Mouse (Mus musculus): ENCODE results near the gene Tas1r2. TPM values are rescaled to one million over a fixed set of nuclear protein-coding genes. Genes with fewer than 3 reads are reported as not detected.

Gene Tas1r2
- total RNA-seq, 2 experiments from 2014 or later = not detected

GRCm38 (mm10) chr4:139636373-139636772 lies 17.0 kb upstream of the Tas1r2 start:
- intact Hi-C loops (cut with DNase I) = loop anchor here (2.0 kb wide), 2 partner anchors 26 to 166 kb away; no protein-coding TSS in a partner anchor
- DNase-seq (ENCODE audit: low spot score in 2 of 2) = peak; percentile 59 to 62

- DNase-seq (ENCODE audit: low spot score in 2 of 2) = no peak
- intact Hi-C loops (cut with DNase I) = loop anchor here (2.0 kb wide), 2 partner anchors 27 to 167 kb away; no protein-coding TSS in a partner anchor
Measured at GRCm38 (mm10) chr4:139637847-139638246, 15.5 kb upstream of the Tas1r2 start.

GRCm38 (mm10) chr4:139638356-139638755 lies 15.0 kb upstream of the Tas1r2 start:
- intact Hi-C loops (cut with DNase I) = no loop called here
- DNase-seq (ENCODE audit: low spot score in 2 of 2) = no peak

GRCm38 (mm10) chr4:139639801-139640200 lies 13.5 kb upstream of the Tas1r2 start:
- intact Hi-C loops (cut with DNase I) = no loop called here

DNA sequence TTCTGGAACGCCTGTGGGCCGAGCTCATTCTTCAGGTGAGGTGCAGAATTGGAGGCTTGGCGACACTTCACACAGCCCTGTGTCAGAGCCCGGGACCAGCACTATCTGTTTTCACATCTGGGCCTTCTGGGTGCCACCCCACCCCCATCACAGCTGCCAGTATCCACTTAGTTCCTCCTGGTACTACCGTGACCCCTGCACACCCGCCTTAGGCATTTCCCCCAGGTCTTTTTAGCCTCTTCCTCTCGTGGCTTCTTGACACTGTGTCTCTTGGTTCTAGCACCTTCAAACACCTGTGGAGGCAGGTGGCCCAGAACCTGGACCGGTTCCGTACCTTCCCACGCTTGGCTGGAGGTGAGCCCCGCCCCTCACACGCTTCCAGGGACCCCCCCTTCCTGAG lies 13.0 kb upstream of the Tas1r2 start:
- no peak for DNase-seq (ENCODE audit: low spot score in 2 of 2)
- intact Hi-C loops (cut with DNase I) = no loop called here

More at GRCm38 (mm10) chr4:139639801-139640200, 13.5 kb upstream of the Tas1r2 start:
- no peak for DNase-seq (ENCODE audit: low spot score in 2 of 2)

DNA sequence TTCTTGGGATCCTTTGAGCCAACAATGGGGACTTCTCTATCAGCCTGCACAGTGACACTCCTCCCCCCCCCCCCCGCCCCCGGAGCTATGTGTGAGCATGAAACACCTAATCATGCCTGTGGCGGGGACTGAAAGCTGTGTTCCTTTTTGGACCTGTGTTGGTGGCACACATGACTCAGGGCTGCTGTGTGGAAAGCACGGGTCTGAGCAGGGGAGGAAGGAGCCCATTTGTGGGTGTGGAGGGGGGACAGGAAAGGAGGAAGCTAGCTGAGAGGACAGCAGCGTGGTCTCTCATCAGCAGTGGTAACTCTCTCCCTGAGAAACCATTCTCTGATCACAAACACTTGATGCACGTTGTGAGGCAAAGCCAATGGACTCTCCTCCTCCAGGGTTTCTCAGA lies 12.6 kb upstream of the Tas1r2 start:
- intact Hi-C loops (cut with DNase I) = no loop called here
- DNase-seq (ENCODE audit: low spot score in 2 of 2) = no peak

- no peak for DNase-seq (ENCODE audit: low spot score in 2 of 2)
- intact Hi-C loops (cut with DNase I) = no loop called here
Measured at GRCm38 (mm10) chr4:139641829-139642425, 11.4 kb upstream of the Tas1r2 start.

- peak; percentile 67 to 75 for DNase-seq (ENCODE audit: low spot score in 2 of 2)
- intact Hi-C loops (cut with DNase I) = loop anchor here (2.0 kb wide), 2 partner anchors 27 to 213 kb away; no protein-coding TSS in a partner anchor
Measured at GRCm38 (mm10) chr4:139643972-139644371, 9.4 kb upstream of the Tas1r2 start.

GRCm38 (mm10) chr4:139646916-139647315 lies 6.4 kb upstream of the Tas1r2 start:
- no peak for DNase-seq (ENCODE audit: low spot score in 2 of 2)

GRCm38 (mm10) chr4:139650086-139650743 lies 3.1 kb upstream of the Tas1r2 start:
- DNase-seq (ENCODE audit: low spot score in 2 of 2) = no peak
- intact Hi-C loops (cut with DNase I) = no loop called here

More at GRCm38 (mm10) chr4:139646916-139647315, 6.4 kb upstream of the Tas1r2 start:
- intact Hi-C loops (cut with DNase I) = no loop called here

- DNase-seq (ENCODE audit: low spot score in 2 of 2) = no peak
- intact Hi-C loops (cut with DNase I) = no loop called here
Measured at GRCm38 (mm10) chr4:139650907-139651306, 2.4 kb upstream of the Tas1r2 start.

DNA sequence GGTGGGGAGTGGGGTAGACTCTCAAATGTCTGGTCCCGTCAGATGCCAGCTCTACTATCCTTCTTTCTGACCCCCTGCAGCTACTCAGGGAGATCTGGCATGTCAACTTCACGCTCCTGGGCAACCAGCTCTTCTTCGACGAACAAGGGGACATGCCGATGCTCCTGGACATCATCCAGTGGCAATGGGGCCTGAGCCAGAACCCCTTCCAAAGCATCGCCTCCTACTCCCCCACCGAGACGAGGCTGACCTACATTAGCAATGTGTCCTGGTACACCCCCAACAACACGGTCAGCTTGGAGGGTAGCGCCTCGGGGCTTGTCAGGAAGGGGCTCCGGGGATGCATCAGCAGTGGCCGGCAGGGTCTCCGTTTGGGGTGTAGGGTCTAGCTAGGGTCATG lies 8.6 kb downstream of the Tas1r2 start:
- DNase-seq (ENCODE audit: low spot score in 2 of 2) = no peak
- intact Hi-C loops (cut with DNase I) = no loop called here

DNA sequence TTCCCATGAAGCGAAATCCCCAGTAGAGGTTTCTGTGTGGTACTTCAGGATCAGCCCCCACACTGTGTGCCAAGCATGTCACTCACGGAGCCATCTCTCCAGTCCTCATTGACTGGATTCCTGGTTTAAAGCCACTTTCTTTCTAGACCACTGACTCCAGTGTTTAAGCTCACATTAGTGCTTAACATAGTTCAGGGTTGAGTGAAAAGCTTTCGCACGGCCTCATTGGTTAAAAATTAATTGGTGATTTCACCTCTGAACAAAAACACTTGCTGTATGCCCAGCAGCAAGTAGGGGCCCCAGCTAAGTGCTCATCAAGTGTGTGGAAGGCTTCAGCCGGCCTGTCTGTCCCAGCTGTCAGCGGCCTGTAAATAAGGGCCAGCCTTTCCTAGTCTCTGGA lies 14.3 kb downstream of the Tas1r2 start:
- intact Hi-C loops (cut with DNase I) = no loop called here
- no peak for DNase-seq (ENCODE audit: low spot score in 2 of 2)

DNA sequence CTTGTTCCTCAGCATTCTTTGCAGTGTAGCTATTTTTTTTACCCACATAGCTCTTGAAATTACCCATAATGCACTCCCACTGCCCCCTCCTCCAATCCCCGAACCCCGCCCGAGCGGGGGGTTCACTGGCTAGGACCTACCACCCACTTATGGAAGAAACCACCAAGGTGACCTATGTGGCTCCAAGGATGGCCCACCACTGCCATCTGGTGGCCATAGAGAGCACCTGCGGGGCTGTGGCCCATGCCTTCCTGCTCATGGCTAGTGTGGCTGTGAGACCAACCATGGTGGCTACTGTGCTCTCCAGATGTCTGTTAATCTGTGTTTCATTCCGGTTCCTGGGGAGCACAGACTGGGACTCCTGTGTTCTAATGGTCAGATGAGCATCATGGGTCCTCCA lies 16.5 kb downstream of the Tas1r2 start:
- intact Hi-C loops (cut with DNase I) = loop anchor here (2.0 to 10.0 kb wide), 2 partner anchors 25 to 315 kb away; no protein-coding TSS in a partner anchor
- peak; percentile 19 to 41 for DNase-seq (ENCODE audit: low spot score in 2 of 2)

- no peak for DNase-seq (ENCODE audit: low spot score in 2 of 2)
- intact Hi-C loops (cut with DNase I) = loop anchor here (10.0 kb wide), 1 partner anchor 309 kb away; no protein-coding TSS in a partner anchor
Measured at GRCm38 (mm10) chr4:139675696-139676095, 22.4 kb downstream of the Tas1r2 start.

GRCm38 (mm10) chr4:139683728-139684638 lies 30.6 kb downstream of the Tas1r2 start:
- intact Hi-C loops (cut with DNase I) = loop anchor here (1.0 kb wide), 1 partner anchor 174 kb away; no protein-coding TSS in a partner anchor
- no peak for DNase-seq (ENCODE audit: low spot score in 2 of 2)

DNA sequence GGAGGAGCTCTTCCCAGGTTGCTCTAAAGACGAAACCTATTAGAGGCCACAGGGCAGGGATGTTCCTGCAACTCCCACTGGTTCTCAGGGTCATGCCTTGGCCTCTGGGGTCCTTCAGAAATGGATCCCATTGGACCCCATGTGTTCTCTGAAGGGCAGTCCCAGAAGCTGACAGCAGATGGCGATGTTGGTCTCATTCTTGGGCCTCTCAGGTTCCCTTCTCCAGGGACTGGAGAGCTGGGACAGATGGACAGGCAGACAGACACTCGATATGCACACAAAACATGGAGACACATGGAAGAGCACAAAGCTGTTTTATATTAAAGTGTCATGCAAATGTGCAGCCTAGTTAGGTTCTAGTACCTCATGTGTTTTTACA lies 31.3 kb downstream of the Tas1r2 start:
- intact Hi-C loops (cut with DNase I) = loop anchor here (1.0 kb wide), 1 partner anchor 174 kb away; no protein-coding TSS in a partner anchor
- DNase-seq (ENCODE audit: low spot score in 2 of 2) = peak; percentile 36 to 54

GRCm38 (mm10) chr4:139688058-139688457 lies 34.7 kb downstream of the Tas1r2 start:
- no peak for DNase-seq (ENCODE audit: low spot score in 2 of 2)
- intact Hi-C loops (cut with DNase I) = no loop called here

GRCm38 (mm10) chr4:139689627-139690269 lies 36.4 kb downstream of the Tas1r2 start:
- intact Hi-C loops (cut with DNase I) = no loop called here
- DNase-seq (ENCODE audit: low spot score in 2 of 2) = no peak

Data from left cerebral cortex, postnatal 36 days (tissue).